Mouse (Mus musculus): ENCODE data around the gene Trak1. TPM values are rescaled to one million over a fixed set of nuclear protein-coding genes. Genes with fewer than 3 reads are reported as not detected.
A peak's percentile ranks its signal among the peaks of the same experiment; 100 is the strongest.

The Trak1 gene
- polyA plus RNA-seq (2015; fragmentation: Nextera tagmentation; extraction: Ambion mirVana) = 11.6 and 13.0 TPM in 2 replicates

DNA sequence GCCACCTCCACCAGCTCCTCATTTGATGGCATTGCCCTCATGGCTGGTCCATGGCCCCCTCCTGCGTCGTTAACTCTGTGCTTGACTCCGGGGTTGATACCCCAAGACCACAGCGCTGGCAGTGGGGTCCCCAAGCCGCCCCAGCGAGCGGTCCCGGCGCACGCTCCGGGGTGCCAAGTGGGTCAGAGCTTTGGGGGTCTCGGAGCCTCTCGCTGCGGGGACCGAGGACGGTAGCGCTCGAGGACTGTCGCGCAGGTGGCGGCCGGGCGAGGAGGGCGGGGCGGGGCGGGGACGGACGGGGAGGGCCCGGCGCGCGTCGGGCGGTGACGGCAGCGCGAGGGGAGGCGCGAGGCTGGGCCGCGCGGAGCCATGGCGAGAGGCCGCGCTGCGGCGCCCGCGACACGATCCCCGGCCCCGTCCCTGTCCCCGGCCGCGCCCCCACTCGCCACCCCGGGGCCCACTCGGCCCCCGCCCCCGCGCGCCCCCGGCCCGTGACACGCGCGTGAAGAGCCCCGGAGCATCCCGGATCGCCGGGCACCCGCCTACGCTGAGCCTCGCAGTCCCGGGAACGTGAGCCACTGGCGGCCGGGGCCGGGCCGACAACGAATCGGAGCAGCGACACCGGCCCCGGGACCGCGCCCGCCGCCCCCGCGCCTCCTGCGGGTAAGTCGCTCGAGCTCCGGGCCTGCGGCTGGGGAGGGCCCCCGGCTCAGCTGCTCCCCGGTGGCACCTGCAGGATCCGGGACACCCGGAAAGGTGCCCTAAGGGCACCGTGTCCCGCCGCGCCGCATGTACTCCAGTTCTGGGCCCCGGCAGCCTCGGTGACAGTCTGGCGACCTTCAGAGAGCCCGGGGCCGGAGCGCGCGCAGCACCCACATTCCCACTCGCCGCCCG lies at the start of gene Trak1:
Trak1 (plus strand) TSS at position 332 of the 894 bp plus-strand sequence.
- Histone ChIP-seq H3K36me3 (ENCODE audit: insufficient read depth, low read length) (no peaks in the 10 kb centered on the region), H3K4me2 (ENCODE audit: low read length) (peak within 1 kb of the TSS; percentile 88), H3K27me3 (ENCODE audit: insufficient read depth, low read length) (no peaks in the 10 kb centered on the region), H3K27ac (peak within 1 kb of the TSS; percentile 77), H3K4me3 (replicated peaks; ENCODE audit: low read depth, low read length) (peak within 1 kb of the TSS; percentile 83), H3K4me1 (replicated peaks; ENCODE audit: insufficient read depth, low read length) (peaks cover 23% of the 10 kb centered on the region), H3K9ac (ENCODE audit: low read depth, low read length) (peak within 1 kb of the TSS; percentile 97), H3K9me3 (replicated peaks; ENCODE audit: low read length) (no peaks in the 10 kb centered on the region)
- peak; percentile 78 for ATAC-seq (replicated peaks; ENCODE audit: low FRiP score, low read depth)
- DNase-seq (ENCODE audit: low spot score) = peak; percentile 68
- TF ChIP-seq CTCF (IDR thresholded peaks at IDR 0.05; ENCODE audit: low read depth) = no peak
- under 1% methylated on average over 97 of the region's 116 CpGs for WGBS

GRCm38 (mm10) chr9:121247956-121248775 lies 49.1 kb upstream of the Trak1 start:
- no peaks in the 10 kb centered on the region for H3K9me3 ChIP-seq (replicated peaks; ENCODE audit: low read length)
- no peak overlapping the region for H3K4me3 ChIP-seq (replicated peaks; ENCODE audit: low read depth, low read length)
- no peaks in the 10 kb centered on the region for H3K36me3 ChIP-seq (ENCODE audit: insufficient read depth, low read length)
- H3K27me3 ChIP-seq (ENCODE audit: insufficient read depth, low read length) = no peaks in the 10 kb centered on the region
- peak; percentile 89 for DNase-seq (ENCODE audit: low spot score)
- no peak overlapping the region for H3K4me2 ChIP-seq (ENCODE audit: low read length)
- ATAC-seq (replicated peaks; ENCODE audit: low FRiP score, low read depth) = peak; percentile 59; the same call in 1 of the 2 replicates
- H3K9ac ChIP-seq (ENCODE audit: low read depth, low read length) = no peak overlapping the region
- WGBS = 62% methylated on average over 12 of the region's 12 CpGs
- H3K4me1 ChIP-seq (replicated peaks; ENCODE audit: insufficient read depth, low read length) = no peaks in the 10 kb centered on the region
- no peak overlapping the region for H3K27ac ChIP-seq
- peak; percentile 83 for TF ChIP-seq CTCF (IDR thresholded peaks at IDR 0.05; ENCODE audit: low read depth)

DNA sequence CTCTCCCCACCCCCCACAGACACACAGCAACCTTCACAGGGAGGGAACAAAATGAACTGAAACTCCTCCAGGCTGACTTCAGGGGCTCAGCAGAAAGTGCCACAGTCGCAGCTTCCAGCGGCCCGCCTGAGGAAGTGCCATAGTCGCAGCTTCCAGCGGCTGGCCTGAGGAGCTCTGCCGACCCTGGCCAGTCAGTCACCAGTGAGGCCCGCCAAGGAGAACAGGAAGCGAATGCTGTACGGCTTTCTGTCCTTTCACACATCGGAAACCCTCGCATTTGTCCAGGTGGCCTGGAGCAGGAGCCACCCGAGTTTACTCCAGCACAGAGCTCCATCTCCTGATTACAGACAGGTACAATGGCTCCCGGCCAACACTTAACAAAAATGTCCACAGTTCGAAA lies 47.5 kb upstream of the Trak1 start:
- ATAC-seq (replicated peaks; ENCODE audit: low FRiP score, low read depth) (no peak), DNase-seq (ENCODE audit: low spot score) (no peak)

GRCm38 (mm10) chr9:121250854-121251253 lies 46.4 kb upstream of the Trak1 start:
- DNase-seq (ENCODE audit: low spot score) (no peak), ATAC-seq (replicated peaks; ENCODE audit: low FRiP score, low read depth) (no peak)
- WGBS = 92% methylated on average over 11 of the region's 11 CpGs
- H3K4me1 ChIP-seq (replicated peaks; ENCODE audit: insufficient read depth, low read length) = no peaks in the 10 kb centered on the region
- no peak overlapping the region for H3K4me3 ChIP-seq (replicated peaks; ENCODE audit: low read depth, low read length)
- H3K9me3 ChIP-seq (replicated peaks; ENCODE audit: low read length) = no peaks in the 10 kb centered on the region
- no peak overlapping the region for H3K27ac ChIP-seq
- no peak overlapping the region for H3K4me2 ChIP-seq (ENCODE audit: low read length)
- no peaks in the 10 kb centered on the region for H3K36me3 ChIP-seq (ENCODE audit: insufficient read depth, low read length)
- TF ChIP-seq CTCF (IDR thresholded peaks at IDR 0.05; ENCODE audit: low read depth) = no peak
- H3K9ac ChIP-seq (ENCODE audit: low read depth, low read length) = no peak overlapping the region
- no peaks in the 10 kb centered on the region for H3K27me3 ChIP-seq (ENCODE audit: insufficient read depth, low read length)

More for the DNA sequence above, 47.5 kb upstream of the Trak1 start:
- H3K27me3 ChIP-seq (ENCODE audit: insufficient read depth, low read length) = no peaks in the 10 kb centered on the region
- no peak for TF ChIP-seq CTCF (IDR thresholded peaks at IDR 0.05; ENCODE audit: low read depth)
- H3K9me3 ChIP-seq (replicated peaks; ENCODE audit: low read length) = no peaks in the 10 kb centered on the region
- no peak overlapping the region for H3K27ac ChIP-seq
- H3K9ac ChIP-seq (ENCODE audit: low read depth, low read length) = no peak overlapping the region
- H3K36me3 ChIP-seq (ENCODE audit: insufficient read depth, low read length) = no peaks in the 10 kb centered on the region
- H3K4me1 ChIP-seq (replicated peaks; ENCODE audit: insufficient read depth, low read length) = no peaks in the 10 kb centered on the region
- no peak overlapping the region for H3K4me3 ChIP-seq (replicated peaks; ENCODE audit: low read depth, low read length)
- H3K4me2 ChIP-seq (ENCODE audit: low read length) = no peak overlapping the region
- WGBS = 44% methylated on average over 14 of the region's 14 CpGs

DNA sequence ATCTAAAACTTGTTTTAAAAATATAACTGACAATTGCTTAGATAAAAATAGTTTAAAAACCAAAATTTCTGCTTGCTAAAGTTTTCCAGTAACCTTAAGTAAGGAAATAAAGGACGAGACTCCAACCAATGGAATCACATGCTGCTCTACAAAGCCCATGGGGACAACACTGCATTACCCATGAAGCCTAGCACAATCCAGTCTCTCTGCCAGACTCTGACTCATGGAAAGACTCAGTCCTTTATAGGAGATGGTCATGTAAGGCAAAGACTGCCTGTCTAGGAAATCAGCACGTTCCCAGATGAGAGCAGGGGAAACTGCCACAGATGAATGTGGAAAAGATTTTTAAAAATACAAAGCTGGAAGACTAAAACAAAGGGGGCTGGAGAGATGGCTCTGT lies 43.3 kb upstream of the Trak1 start:
- Histone ChIP-seq H3K4me1 (replicated peaks; ENCODE audit: insufficient read depth, low read length) (no peaks in the 10 kb centered on the region), H3K27me3 (ENCODE audit: insufficient read depth, low read length) (no peaks in the 10 kb centered on the region), H3K27ac (no peak overlapping the region), H3K9ac (ENCODE audit: low read depth, low read length) (no peak overlapping the region), H3K9me3 (replicated peaks; ENCODE audit: low read length) (no peaks in the 10 kb centered on the region), H3K36me3 (ENCODE audit: insufficient read depth, low read length) (no peaks in the 10 kb centered on the region), H3K4me2 (ENCODE audit: low read length) (no peak overlapping the region), H3K4me3 (replicated peaks; ENCODE audit: low read depth, low read length) (no peak overlapping the region)
- 76% methylated on average over 2 of the region's 2 CpGs for WGBS
- DNase-seq (ENCODE audit: low spot score) = no peak
- no peak for TF ChIP-seq CTCF (IDR thresholded peaks at IDR 0.05; ENCODE audit: low read depth)
- ATAC-seq (replicated peaks; ENCODE audit: low FRiP score, low read depth) = no peak

DNA sequence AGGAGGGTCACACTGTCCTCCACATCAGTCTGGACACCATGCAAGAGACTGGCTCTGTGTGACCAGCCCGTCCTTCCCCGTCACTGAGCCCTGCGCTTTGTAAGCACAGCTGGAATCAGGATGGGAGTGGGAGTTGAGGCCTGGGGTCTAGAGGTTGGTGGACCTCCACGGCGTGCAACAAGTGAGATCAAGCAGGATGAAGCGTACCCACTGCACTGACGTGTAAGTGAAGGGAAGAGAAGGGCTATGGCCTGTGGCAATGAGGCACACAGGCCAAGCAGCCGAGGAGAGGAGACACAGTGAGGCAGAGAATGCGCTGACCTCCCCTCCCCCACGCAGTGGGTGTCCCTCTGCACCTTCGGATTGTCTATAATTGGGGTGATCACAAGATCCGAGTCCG lies 42.5 kb upstream of the Trak1 start:
- DNase-seq (ENCODE audit: low spot score) = no peak
- Histone ChIP-seq H3K4me3 (replicated peaks; ENCODE audit: low read depth, low read length) (no peak overlapping the region), H3K36me3 (ENCODE audit: insufficient read depth, low read length) (no peaks in the 10 kb centered on the region), H3K4me2 (ENCODE audit: low read length) (no peak overlapping the region), H3K27me3 (ENCODE audit: insufficient read depth, low read length) (no peaks in the 10 kb centered on the region), H3K9ac (ENCODE audit: low read depth, low read length) (no peak overlapping the region), H3K9me3 (replicated peaks; ENCODE audit: low read length) (no peaks in the 10 kb centered on the region), H3K4me1 (replicated peaks; ENCODE audit: insufficient read depth, low read length) (no peaks in the 10 kb centered on the region), H3K27ac (no peak overlapping the region)
- TF ChIP-seq CTCF (IDR thresholded peaks at IDR 0.05; ENCODE audit: low read depth) = no peak
- 91% methylated on average over 13 of the region's 13 CpGs for WGBS
- no peak for ATAC-seq (replicated peaks; ENCODE audit: low FRiP score, low read depth)
